Mouse (Mus musculus): ENCODE data around the gene Pcgf1. TPM values are rescaled to one million over a fixed set of nuclear protein-coding genes. Genes with fewer than 3 reads are reported as not detected.

Pcgf1 gene
- total RNA-seq, 1 experiment from 2014 or later, result 64.2 TPM

DNA sequence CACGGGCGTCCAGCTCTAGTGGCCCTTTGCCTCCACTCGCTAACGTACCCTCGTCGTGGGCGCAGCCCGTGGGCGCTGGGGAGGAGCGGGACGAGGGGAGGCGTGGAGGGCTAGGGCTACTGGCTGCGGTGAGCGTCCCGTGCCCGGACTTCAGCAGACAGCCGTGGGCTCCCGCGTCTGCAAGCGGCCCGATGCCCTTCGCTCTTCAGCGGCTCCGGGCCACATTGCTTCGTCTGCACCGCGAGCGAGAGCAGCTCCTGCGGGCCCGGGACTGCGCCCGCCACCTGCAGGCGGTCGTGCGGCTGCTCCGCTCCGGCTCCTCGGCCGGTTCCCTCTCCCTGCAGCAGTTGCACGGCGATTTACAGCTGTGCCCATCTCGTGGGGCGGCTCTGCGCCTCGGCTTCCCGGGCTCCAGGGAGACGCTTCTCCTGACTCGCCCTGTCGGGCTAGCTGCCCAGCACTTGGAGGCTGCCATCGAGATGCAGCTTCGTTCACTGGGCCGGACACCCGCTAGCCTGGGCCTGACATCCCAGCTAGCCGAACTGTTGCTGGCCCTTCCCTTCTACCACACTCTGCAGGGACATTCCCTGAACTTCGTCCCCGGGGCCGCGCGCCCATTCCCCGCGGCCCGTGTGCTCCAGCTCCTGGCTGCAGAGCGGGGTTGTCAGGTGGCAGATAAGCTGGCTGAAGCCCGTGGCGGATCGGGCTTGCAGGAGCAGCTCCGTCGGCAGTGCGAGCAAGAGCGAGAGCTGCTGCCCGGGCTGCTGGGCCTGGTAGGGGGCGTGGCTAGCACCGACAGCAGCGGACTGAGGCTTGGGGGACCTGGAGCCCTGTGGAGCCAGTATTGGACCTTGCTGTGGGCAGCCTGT lies 24.3 kb downstream of the Pcgf1 start:
- peak; percentile 76 for DNase-seq

- DNase-seq, result no peak
Measured at GRCm38 (mm10) chr6:83103130-83103650, 25.5 kb downstream of the Pcgf1 start.

DNA sequence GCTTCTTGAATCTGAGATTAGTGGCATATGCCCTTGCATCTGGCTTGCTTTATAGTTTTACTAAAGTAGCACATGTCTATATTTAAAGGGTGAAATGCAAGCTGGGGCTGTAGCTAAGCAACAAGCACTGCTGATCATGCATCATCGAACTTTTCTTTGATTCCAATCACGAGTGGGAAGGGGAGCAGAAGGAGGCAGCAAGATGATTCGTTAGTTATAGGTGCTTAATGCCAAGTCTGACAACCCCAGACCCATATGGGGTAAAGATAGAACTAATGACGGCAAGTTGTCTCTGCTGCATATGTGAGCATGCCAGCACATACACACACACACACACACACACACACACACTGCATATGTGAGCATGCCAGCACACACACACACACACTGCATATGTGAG lies 26.5 kb downstream of the Pcgf1 start:
- DNase-seq, result no peak

DNA sequence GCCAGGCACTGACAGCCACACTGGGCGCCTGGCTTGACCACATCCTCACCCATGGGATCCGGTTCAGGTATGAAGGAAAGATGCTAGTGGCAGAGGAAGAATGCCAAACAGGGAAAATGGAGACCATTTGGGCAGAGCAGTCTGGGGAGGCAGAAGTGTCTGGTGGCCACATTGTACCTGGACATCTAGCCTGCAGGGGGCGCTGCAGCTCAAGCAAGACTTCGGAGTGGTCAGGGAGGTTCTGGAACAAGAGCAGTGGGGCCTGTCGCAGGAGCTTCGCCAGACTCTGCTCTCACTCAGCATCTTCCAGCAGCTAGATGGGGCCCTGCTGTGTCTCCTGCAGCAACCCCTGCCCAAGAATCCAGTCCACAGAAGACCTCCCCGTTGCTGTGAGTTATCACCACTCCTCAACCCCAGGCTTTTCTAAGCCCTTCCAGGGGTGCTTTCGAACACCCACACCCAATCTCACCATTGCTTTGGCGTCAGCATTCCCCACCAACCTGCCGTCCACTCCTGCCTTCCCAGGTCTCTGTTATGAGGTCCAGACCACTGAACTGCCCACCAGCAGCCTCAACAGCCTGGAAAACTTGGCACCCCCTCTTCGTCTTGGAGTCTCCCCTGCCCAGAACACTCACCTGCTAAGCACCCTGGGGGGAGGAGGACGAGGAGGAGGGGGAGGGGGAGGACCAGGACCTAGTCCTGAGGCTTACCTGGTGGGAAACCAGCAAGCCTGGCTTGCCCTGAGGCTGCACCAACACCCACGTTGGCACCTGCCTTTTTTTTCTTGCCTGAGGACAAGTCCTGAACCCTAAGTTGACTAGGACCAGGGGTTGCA lies 30.1 kb downstream of the Pcgf1 start:
- peak; percentile 86 for DNase-seq

DNA sequence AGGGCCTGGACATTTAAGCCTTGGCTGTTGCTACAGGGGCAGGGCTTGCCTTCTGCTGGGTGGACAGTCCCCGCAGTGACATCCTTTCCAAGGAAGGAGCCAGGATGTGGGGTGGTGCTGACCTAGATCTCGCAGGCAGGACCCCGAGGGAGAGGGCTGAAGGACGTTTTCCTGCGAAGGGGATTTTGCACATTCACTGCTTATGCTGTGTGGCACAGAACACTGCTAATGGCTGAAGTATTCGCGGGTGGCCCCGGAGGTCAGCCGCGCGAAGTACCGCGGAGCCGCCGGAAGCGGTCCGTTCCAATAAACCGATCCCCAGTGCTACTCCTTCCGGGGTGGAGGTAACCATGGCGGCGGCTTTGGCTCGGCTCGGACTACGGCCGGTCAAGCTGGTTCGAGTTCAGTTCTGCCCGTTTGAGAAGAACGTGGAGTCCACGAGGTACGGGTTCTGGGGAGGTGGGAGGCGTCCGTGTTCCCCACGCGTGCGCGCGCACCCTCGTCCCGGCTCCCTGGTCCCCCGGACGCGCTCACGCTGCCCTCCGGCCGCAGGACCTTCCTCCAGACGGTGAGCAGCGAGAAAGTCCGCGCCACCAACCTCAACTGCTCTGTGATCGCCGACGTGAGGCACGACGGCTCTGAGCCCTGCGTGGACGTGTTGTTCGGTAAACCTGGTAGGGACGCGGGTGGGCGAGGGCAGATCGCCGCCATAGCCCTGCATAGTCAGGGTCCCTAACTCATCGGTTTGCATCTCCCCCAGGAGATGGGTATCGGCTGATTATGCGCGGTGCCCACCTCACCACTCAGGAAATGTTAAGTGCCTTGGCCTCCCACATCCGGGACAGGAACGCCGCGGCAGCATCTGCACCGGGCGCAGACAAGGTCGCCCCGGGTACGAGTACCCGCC lies 31.3 kb downstream of the Pcgf1 start, which contains the start of gene Mrpl53:
TSS of gene Mrpl53 (plus strand) at position 279 of the 907 bp plus-strand sequence.
- peak; percentile 84 for DNase-seq

DNA sequence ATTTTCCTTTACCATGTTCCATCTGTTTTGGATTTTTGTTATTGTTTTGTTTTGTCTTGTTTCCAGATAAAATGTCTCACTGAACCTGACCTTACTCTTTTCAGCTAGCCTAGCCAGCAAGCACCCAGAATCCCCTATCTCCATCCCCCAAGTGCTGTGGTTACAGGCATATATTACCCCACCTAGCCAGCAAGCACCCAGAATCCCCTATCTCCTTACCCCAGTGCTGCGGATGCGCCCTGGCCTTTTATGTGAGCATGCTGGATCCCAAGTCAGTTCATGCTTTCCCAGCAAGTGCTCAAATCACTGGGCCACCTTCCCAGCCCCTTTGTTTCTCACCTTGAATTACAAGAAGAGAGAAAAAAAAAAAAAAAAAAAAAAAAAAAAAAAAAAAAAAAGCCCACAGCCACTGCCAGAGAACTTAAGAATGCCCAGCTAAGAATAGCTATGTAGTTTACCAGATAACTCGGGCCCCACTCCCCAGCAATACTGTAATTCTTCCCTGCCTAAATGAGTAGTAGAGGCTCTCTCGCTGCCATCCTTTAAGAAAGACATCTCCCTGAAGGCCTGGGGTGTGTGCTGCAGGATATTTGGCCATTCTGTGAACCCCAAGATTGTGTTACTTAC lies 34.0 kb downstream of the Pcgf1 start:
- no peak for DNase-seq

- DNase-seq, result peak; percentile 97
Measured at GRCm38 (mm10) chr6:83115011-83115671, 37.5 kb downstream of the Pcgf1 start, which contains the start of gene Mogs. Mogs (plus strand) TSS chr6:83115496.

DNA sequence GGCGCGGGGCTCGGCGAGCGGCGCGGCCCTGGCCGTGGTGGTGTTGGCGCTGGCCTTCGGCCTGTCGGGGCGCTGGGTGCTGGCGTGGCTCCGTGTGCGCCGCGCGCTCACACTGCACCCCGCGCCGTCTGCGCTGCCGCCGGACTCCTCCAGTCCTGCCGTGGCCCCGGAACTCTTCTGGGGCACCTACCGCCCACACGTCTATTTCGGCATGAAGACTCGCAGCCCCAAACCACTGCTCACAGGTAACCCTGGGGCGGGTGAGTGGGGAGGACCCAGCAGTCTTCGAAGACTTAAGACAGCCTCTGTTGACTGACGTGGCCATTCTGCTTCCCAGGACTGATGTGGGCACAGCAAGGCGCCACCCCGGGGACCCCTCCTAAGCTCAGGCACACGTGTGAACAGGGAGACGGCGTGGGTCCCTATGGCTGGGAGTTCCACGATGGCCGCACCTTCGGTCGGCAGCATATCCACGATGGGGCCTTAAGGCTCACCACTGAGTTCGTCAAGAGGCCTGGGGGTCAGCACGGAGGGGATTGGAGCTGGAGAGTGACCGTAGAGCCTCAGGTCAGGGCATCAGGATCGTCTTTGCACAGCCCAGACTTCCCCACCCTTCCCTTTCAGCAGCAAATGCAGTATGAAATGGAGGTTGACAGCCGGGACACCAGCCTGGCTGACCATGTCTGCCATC lies 38.2 kb downstream of the Pcgf1 start:
- no peak for DNase-seq

- DNase-seq, result no peak
Measured at GRCm38 (mm10) chr6:83116373-83117164, 38.9 kb downstream of the Pcgf1 start.

DNA sequence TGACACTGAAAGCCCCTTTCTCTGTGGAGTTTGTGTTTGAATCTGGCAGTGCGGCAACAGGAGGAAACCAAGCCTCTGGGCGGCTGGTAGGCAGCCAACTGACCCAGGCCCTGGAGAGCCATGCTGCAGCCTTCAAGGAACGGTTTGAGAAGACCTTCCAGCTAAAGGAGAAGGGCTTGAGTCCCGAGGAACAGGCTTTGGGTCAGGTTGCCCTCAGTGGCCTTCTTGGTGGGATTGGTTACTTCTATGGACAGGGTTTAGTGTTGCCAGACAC lies 39.4 kb downstream of the Pcgf1 start:
- DNase-seq, result no peak

DNA sequence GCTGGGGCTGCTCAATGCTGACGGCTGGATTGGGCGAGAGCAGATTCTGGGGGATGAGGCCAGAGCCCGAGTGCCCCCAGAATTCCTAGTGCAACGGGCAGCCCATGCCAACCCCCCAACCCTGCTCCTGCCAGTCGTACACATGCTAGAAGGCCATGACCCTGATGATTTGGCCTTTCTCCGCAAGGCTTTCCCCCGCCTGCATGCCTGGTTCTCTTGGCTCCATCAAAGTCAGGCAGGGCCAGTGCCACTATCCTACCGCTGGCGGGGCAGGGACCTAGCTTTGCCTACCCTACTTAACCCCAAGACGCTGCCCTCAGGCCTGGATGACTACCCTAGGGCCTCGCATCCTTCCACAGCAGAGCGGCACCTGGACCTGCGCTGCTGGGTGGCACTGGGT lies 39.9 kb downstream of the Pcgf1 start:
- DNase-seq, result no peak

DNA sequence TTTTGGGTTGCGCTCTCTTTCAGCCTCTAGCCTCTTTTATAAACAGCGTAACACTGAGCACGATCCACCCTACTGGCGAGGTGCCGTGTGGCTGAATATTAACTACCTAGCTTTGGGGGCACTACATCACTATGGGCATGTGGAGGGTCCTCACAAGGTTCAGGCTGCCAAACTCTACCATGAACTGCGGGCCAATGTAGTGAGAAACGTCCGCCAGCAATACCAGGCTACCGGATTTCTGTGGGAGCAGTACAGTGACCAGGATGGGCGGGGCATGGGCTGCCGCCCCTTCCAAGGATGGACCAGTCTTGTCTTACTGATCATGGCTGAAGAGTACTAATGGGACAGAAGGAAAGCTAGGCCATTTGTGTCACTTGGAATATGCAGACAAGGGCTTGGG lies 40.7 kb downstream of the Pcgf1 start:
- DNase-seq, result no peak

DNA sequence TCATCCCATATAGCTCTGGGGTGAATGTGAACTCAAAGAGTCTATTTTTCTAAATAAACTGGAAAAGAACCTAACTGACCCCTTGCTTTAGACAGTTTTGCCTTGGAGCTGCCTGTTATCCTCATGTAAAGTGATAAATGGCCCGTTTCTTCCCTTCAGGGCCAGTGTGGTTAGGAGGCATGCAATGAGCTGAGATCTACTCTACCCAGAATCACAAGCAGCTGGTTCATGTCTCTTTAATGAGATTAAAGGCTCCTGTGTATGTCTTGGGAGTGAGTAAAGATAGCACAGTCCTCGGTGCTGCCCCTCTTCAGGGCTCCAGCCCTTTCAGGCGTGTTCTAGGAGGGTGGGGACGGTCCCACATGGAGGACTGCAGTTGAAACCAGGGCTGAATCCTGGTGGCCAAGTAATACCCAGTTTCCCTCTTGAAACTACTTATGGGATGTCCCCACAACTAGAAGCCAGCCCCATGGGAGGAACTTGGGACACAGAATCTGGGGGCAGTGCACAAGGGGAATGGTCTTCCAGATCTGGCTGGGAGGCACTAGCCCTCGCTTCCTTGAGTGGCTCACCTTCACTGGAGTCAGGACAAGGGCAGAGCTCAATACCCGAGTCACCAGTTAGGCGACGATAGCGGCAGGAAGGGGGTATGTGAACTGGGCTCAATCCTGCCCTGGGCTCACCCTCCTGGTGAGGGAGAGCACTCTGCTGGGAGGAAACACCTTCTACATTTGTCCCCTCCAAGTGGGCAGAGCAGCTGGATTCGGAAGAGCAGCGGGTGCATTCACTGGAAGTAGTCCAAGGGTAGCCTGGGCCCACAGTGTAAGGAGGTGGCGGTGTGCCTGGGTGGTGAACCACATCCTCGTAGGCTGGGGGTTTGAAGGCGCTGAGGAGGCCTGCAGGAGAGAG lies 41.4 kb downstream of the Pcgf1 start:
- no peak for DNase-seq

- DNase-seq, result no peak
Measured at GRCm38 (mm10) chr6:83119734-83120051, 42.0 kb downstream of the Pcgf1 start.

DNA sequence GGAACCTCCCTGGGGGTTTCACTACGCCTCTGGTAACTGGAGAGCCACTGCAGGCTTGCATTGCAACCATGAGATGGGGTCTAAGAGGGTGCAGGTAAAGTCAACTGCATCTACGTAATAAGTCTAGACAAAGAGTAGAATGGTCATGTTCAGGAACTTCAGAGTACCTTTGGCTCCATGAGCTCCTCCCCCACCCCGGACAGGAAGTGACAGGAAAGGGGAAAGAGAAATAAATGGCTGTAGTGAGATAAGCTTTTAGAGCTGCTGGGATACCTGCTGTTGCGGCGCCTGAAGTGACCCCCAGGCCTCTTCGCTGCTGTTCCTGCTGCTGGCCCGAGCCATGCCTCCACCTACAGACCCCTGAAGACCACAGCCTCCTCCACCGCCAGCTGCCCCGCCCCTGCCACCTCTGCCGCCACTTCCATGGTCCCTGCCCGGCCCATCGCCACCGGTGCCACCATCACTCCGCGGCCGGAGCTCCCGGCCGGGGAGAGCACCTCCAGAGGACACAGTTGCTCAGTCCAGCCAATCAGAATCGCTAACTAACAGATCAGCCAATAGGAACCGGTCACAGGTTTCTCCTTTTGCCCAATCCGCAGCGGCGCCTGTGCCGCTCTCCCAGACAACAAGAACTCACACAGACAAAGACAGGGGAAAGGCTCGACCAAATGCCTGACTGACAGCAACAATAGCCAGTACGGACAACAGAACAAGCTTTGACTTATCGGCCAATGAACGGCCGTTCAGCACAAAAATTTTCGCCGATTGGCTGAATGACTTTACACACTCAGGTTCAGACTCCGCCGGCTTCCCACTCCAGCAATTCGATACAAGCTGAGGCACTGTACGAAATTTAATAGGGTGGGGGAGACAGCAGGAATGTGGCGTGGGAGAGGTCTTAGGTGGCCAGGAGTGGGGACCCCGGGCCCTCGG lies 43.5 kb downstream of the Pcgf1 start, which contains the start of gene Wbp1:
TSS of gene Wbp1 (minus strand) at position 630 of the 933 bp plus-strand sequence.
- peak; percentile 88 for DNase-seq

DNA sequence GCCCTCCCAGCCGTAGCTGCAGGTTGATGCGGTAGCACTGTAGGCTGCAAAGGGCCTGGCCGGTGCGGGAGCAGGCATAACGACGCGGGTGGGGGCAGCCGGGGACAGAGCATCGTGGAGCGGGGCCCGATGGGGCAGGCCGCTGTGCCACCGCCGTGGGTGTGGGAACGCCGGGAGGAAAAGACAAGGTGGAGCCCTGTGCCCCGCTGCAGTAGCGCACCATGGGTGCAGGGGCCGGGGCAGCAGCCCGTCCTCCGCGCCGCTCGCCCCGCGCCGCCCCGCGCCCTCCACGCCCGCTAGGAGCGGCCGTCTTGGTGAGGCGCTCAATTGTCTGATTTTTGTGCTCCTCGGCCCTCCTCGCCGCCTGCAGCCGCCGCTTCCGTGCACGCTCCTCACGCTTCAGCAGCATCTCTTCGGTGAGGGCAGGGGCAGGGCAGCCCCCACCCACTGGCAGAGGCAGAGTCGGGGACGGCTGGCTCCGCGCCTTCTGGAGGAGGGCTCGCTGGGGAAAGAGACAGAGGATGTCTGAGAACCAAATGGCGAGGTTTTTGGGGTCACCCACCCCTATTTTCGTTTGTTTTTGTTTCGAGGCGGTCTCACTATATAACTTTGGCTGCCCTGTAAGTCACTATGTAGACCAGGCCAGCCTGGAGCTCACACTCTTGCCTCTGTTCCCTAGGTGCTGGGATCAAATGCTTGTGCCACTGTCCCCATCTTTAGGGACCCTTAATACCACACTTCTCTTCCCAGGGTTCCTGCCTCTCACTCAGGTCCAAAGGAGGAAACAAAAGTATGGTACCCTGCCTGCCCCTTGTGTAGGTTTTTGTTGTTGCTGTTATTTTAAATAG lies 44.4 kb downstream of the Pcgf1 start:
- DNase-seq, result no peak
